Mouse (Mus musculus): ENCODE data around the gene Gm16368.
"Not testable (repeated sequence)": the region's sequence is repeated elsewhere in the genome, so short reads cannot be mapped to it uniquely, and the experiment has no call there.

GRCm38 (mm10) chr12:88039703-88040102 is 43.8 kb upstream of the Gm16368 start:
- TF ChIP-seq CTCF (IDR thresholded peaks at IDR 0.05; ENCODE audit: borderline replicate concordance, control insufficient read depth, extremely low read depth, insufficient read depth, low read length, poor library complexity); POLR2A (IDR thresholded peaks at IDR 0.05; ENCODE audit: control insufficient read depth, extremely low read depth, insufficient read depth, low read length, poor library complexity): not testable (repeated sequence)
